Mouse (Mus musculus) kidney, adult 2 months (tissue): ENCODE measurements at regions not wholly inside any gene's neighbourhood (a gene's known extent, or its start where the extent isn't known, plus 50 kb on each side); places are given as distances from the start of the nearest gene placed in this dataset.

Experiments
- CTCF ChIP-seq: fragments of 200-500 bp; conservative IDR thresholded peaks from 2 replicates; pipeline ENCODE4 v1.5.1; 2011; ENCODE audit warnings: low read depth, mild to moderate bottlenecking, control low read depth, low read length, moderate library complexity, mixed read lengths; ENCODE audit not compliant: insufficient read depth, insufficient read length
- POLR2A ChIP-seq: fragments of 200-500 bp; IDR thresholded peaks from one replicate; pipeline ENCODE4 v1.6.1; 2011; ENCODE audit warnings: low read depth, low read length, control low read depth

DNA sequence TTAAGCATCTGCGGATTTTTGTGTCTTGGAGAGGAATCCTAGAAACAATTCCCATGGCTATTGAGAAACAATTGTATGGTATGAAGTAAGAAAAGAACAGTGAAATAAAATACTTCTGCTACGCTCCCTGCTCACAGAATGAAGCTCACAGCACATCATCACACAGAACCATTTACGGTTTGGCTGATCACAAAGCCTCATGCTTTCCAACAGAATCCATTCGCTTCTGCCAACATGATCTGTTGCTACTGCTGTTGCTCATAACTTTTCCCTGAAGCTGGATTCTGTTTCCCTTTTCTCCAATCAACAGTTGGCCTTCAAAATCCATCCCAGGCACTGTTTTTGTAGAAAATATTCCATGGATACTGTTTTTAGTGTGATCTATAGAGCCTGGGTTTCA, 518.7 kb downstream of the Nebl start:
- TF ChIP-seq CTCF (no peak), POLR2A (no peak)
